Mouse (Mus musculus) spleen, adult 2 months (tissue): ENCODE data around the gene Tpm3.

Source experiments
- CTCF ChIP-seq: fragments of 200-500 bp; IDR thresholded peaks from 2 replicates; pipeline ENCODE4 v1.5.1; 2011; ENCODE audit warnings: mild to moderate bottlenecking, inconsistent platforms; ENCODE audit not compliant: insufficient read depth, insufficient read length, insufficient replicate concordance; ENCODE audit errors: extremely low read depth
- POLR2A ChIP-seq: fragments of 200-500 bp; IDR thresholded peaks from 2 replicates; pipeline ENCODE4 v1.6.1; 2011; ENCODE audit warnings: low read depth, low read length, inconsistent platforms

DNA sequence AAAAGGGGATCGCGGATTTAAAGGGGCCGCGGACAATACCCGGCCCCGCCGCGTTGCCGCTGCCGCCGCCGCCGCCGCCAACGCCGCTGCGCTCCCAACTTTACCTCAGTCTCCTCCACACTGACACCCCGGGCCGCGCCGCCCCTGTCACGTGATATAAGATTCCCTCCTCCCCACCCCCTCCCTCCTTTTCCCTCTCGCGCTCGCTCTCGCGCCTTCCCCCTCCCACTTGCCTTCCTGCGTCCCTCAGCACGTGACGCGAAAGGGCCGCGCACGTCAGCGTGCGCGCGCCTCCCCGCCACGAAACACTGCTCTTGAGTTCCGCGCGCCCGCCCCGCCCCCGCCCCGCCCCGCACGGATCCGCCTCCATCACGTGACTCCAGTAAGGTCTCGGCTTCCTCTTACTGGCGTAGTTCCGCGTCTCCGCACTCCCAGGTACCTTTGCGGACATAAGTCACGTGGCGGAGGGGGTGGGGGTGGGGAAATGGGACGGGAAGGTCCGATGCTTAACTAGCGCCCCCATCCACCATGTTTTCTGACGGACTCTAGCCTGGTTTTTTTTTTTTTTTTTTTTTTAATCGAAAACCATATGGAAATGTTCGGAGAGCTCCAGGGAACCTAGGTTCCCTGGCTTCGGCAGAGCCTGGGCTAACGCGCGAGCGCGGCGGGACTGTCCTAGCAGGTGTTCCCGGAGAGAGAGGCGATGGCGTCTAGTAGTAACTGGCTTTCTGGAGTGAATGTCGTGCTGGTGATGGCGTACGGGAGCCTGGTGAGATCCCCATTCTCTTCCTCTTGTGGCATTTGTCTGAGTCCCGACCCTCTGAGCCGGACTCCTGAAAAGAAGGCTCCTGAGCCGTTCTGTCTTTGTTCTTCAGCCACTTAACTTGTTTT lies 19.9 kb upstream of the Tpm3 start, which contains the start of gene Ubap2l:
- TF ChIP-seq POLR2A, result peak; percentile 57
- no peak for TF ChIP-seq CTCF
